Mouse (Mus musculus): ENCODE measurements around the gene Nr1h5. TPM values are rescaled to one million over a fixed set of nuclear protein-coding genes. Genes with fewer than 3 reads are reported as not detected.

Gene Nr1h5
- total and polyA plus RNA-seq, 3 experiments, result 0.03 TPM; not detected in 2

DNA sequence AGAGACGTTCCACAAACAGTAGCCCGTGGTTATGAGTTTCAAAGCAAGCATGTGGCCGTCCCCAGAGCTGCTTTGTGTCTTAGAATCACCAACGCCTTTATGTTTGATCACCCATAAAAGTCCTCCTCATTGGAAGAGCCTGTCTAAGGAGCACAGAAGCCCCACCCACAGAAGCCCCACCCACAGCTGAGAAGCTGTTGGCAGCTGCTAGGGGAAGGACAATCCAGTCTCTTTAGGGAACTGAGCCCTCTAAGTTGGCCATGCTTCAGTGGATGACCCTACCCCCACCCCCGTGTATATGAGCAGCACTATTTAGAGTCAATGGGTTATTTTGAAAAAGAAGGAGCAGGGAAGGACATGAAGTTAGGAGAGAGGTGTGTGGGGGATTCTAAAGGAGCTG, 17.1 kb downstream of the Nr1h5 start:
- DNase-seq (ENCODE audit: low read depth, low spot score), result peak; percentile 66
- Histone ChIP-seq H3K9ac (ENCODE audit: control insufficient read depth, low read depth, low read length, poor library complexity, severe bottlenecking) (no peak overlapping the region), H3K27ac (ENCODE audit: control insufficient read depth, low read depth, low read length) (no peak overlapping the region), H3K79me2 (ENCODE audit: control insufficient read depth, insufficient read depth, low read length, poor library complexity) (no peaks in the 10 kb centered on the region), H3K9me3 (replicated peaks; ENCODE audit: insufficient read depth, low read length) (no peaks in the 10 kb centered on the region), H3K36me3 (ENCODE audit: control insufficient read depth in 1 of 2, insufficient read depth in 2 of 2, low read length in 2 of 2) (peaks cover 0 to 2% of the 10 kb centered on the region in 2 experiments; a peak in 2 of 4 replicates), H3K27me3 (ENCODE audit: control insufficient read depth in 1 of 2, insufficient read depth in 2 of 2, low read length in 2 of 2) (peaks cover 3 to 4% of the 10 kb centered on the region in 2 experiments; a peak in 2 of 4 replicates), H3K4me3 (ENCODE audit: control insufficient read depth in 1 of 2, insufficient read depth in 1 of 2, low read depth in 2 of 2, low read length in 2 of 2) (peak overlapping the region in 1 of 2 experiments; percentile 56; a peak in 1 of 4 replicates), H3K4me1 (ENCODE audit: control insufficient read depth in 1 of 2, insufficient read depth in 2 of 2, low read length in 2 of 2) (no peaks in the 10 kb centered on the region)
- TF ChIP-seq MAX (IDR thresholded peaks at IDR 0.05; ENCODE audit: low read length), result peak; percentile 38; the same call in 1 of the 2 replicates
- TF ChIP-seq RCOR1 (IDR thresholded peaks at IDR 0.05; ENCODE audit: low read depth, low read length), result no peak
- TF ChIP-seq SIN3A (IDR thresholded peaks at IDR 0.05; ENCODE audit: low read length), result 0 out of 2 replicates have a peak, but pooled peaks have one; percentile 24

DNA sequence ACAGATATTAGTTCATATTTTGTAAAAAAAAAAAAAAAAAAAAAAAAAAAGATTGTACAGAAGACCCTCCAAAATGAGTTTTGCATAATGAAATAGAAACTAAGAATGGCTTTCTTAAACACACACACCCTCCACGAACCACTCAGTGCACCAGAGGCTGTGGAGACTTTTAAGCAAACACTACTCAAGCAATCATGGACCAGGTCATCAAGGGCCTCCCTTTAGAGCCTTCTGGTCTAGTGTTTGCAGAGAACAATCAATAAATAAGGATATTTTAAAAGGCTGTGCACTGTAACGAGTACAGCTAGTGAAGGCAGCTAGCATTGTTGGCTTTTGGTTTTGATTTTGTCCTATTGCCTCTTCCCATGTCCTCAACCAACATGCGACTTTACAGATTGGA, 17.6 kb downstream of the Nr1h5 start:
- H3K9me3 ChIP-seq (replicated peaks; ENCODE audit: insufficient read depth, low read length), result no peaks in the 10 kb centered on the region
- peaks cover 3% of the 10 kb centered on the region in 2 experiments; a peak in 2 of 4 replicates for H3K27me3 ChIP-seq (ENCODE audit: control insufficient read depth in 1 of 2, insufficient read depth in 2 of 2, low read length in 2 of 2)
- no peaks in the 10 kb centered on the region for H3K4me1 ChIP-seq (ENCODE audit: control insufficient read depth in 1 of 2, insufficient read depth in 2 of 2, low read length in 2 of 2)
- no peak for DNase-seq (ENCODE audit: low read depth, low spot score)
- 0 out of 2 replicates have a peak overlapping the region, but pooled peaks have one; percentile 17 for H3K9ac ChIP-seq (ENCODE audit: control insufficient read depth, low read depth, low read length, poor library complexity, severe bottlenecking)
- H3K4me3 ChIP-seq (ENCODE audit: control insufficient read depth in 1 of 2, insufficient read depth in 1 of 2, low read depth in 2 of 2, low read length in 2 of 2), result peak overlapping the region; percentile 29 to 56; a peak in 2 of 4 replicates
- H3K36me3 ChIP-seq (ENCODE audit: control insufficient read depth in 1 of 2, insufficient read depth in 2 of 2, low read length in 2 of 2), result peaks cover 0 to 2% of the 10 kb centered on the region in 2 experiments; a peak in 2 of 4 replicates
- no peak overlapping the region for H3K27ac ChIP-seq (ENCODE audit: control insufficient read depth, low read depth, low read length)
- H3K79me2 ChIP-seq (ENCODE audit: control insufficient read depth, insufficient read depth, low read length, poor library complexity), result no peaks in the 10 kb centered on the region
- TF ChIP-seq BHLHE40 (IDR thresholded peaks at IDR 0.05; ENCODE audit: borderline replicate concordance, low read depth, low read length), result no peak
- no peak for TF ChIP-seq UBTF (IDR thresholded peaks at IDR 0.05; ENCODE audit: borderline replicate concordance, insufficient read depth, low read depth, low read length)
- TF ChIP-seq ZC3H11A (IDR thresholded peaks at IDR 0.05; ENCODE audit: low read depth, low read length), result no peak
- no peak for TF ChIP-seq POLR2A (IDR thresholded peaks at IDR 0.05; ENCODE audit: control insufficient read depth in 1 of 2, insufficient read depth in 1 of 2, low read depth in 1 of 2, low read length in 2 of 2, poor library complexity in 1 of 2)
- no peak for TF ChIP-seq ZMIZ1 (IDR thresholded peaks at IDR 0.05; ENCODE audit: low read depth, low read length)
- TF ChIP-seq GABPA (IDR thresholded peaks at IDR 0.05; ENCODE audit: low read depth, low read length), result no peak
- no peak for TF ChIP-seq ZNF384 (IDR thresholded peaks at IDR 0.05; ENCODE audit: low read depth, low read length)
- no peak for TF ChIP-seq TCF12 (IDR thresholded peaks at IDR 0.05; ENCODE audit: low read depth, low read length)
- no peak for TF ChIP-seq NELFE (IDR thresholded peaks at IDR 0.05; ENCODE audit: low read depth, low read length)
- TF ChIP-seq RCOR1 (IDR thresholded peaks at IDR 0.05; ENCODE audit: low read depth, low read length), result no peak
- TF ChIP-seq JUND (IDR thresholded peaks at IDR 0.05; ENCODE audit: low read depth, low read length), result no peak
- TF ChIP-seq RAD21 (IDR thresholded peaks at IDR 0.05; ENCODE audit: low read depth, low read length), result no peak
- TF ChIP-seq MYC (IDR thresholded peaks at IDR 0.05; ENCODE audit: low read depth, low read length), result no peak
- no peak for TF ChIP-seq POLR2AphosphoS5 (IDR thresholded peaks at IDR 0.05; ENCODE audit: borderline replicate concordance, low read depth, low read length)

Data from MEL (cell line).